Mouse (Mus musculus) gastrocnemius, postnatal 14 days (tissue): Measurements from ENCODE around the gene Ccar1. TPM values are rescaled to one million over a fixed set of nuclear protein-coding genes. Genes with fewer than 3 reads are reported as not detected.
"Not testable (repeated sequence)": the region's sequence is repeated elsewhere in the genome, so short reads cannot be mapped to it uniquely, and the experiment has no call there.

Experiments used
- DNase-seq: peaks from one replicate; pipeline ENCODE4 v3.0.0; 2021; ENCODE audit warnings: mixed read lengths
- intact Hi-C: fragments of 180-260 bp; cut with DNase I; formaldehyde crosslinking; loops from one replicate; pipeline ENCODE4 v1.15.1; 2025; ENCODE audit warnings: low total_unique reads
- total RNA-seq, 2 experiments: library from RNA; stranded (reverse); gene quantifications; 2 replicates each; pipeline ENCODE4 v1.2.3; 2021

Gene Ccar1
- total RNA-seq, 2 experiments from 2014 or later: 27.3 to 31.0 TPM

DNA sequence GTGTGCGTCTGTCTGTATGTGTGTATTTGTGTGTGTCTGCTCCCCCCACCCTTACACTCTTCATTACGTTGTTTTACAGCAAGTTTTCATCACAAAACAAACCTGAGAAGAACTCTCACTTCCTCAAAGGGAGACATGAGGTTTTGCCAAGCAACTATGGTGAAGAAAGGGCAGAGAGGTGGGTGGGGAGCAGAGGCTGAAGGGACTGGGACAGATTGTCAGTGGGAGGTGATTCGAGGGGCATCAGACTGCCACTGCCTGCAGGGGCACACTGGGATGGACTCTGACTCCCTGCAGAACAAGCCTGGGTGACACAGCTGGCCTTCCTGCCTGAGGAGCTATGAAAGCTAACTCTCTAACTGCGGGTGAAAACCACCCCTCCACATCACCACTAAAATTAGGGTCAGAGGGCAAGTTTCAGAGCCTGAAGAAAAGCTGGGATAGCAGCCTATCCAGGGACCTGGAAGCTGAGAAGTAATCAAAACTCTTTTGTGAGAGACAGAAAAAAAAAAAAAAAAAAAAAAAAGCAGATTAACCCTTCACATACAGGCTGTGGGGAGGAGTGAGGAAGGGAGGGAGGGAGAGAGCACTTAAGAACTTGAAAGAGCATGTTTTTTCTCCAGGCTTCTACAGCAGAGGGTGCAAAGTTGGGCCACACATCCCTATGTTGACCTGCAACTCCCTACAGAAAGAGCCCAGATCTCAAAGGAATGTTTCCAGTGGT lies 55.0 kb downstream of the Ccar1 start:
- intact Hi-C loops: no loop called here
- no peak for DNase-seq

DNA sequence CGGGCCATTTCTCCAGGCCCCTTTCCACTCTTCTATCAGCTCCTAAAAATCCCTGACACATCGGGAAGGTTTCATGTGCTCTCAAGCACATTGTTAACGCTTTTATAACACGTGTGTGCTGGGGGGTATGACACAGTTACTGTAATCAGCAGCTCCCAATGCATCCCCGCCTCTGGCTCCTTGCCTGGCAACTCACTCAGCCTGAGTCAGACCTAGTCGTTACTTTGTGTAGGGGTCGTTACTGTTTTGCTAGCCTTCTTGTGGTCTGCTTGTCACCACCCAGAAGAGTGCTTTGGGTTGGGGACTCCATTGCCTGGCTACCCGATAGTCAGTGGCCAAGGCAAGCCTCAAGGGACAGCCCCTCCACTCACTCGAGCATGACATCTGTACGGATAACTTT lies 61.3 kb downstream of the Ccar1 start:
- intact Hi-C loops: no loop called here
- DNase-seq: no peak

DNA sequence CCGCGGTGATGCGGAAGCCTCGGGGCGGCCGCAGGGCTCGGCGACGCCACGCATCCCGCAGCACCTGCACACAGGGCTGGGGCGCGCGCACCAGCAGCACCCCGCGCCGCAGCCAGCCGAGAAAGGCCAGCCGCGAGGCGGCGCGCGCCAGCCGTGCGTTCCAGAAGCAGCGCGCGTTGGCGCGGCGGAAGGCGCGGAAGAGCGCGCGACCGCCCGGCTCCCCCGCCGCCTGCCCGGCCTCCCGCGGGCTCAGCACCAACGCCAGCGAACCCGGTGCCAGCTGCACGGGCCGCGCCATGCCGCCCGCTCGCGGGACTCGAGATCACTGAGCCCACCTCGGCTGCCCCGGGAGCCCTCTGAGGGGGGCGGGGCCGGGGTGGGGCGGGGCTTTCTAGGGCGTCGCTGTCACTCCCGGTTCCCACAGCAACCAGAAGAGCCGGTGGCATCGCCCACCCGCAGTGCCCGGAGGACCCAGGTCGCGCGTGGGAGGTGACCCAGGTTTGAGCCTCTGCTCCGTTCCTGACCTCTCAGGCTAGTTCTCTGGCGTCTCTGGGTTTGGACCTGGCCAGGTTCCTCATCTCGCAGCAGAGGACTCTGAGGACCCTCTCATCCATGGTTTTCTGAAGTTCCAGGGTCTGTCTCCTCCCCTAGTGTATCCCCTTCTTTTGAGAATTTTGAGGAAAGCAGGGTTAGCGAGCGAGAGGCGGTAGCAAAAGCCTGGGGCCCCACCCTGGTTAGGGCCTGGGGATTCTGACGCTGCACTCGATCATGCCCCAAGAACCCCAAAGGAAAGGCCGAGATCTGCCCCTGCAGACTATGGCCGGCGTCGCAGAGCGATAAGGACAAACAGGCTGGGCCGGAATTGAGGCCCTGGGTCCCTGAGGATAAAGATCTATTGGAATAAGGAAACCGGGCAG lies 66.1 kb downstream of the Ccar1 start, which contains the start of gene Stox1:
Gene Stox1, minus strand, starts transcription at position 358 of the 917 bp plus-strand sequence.
- DNase-seq: peak; percentile 34
- intact Hi-C loops: no loop called here

DNA sequence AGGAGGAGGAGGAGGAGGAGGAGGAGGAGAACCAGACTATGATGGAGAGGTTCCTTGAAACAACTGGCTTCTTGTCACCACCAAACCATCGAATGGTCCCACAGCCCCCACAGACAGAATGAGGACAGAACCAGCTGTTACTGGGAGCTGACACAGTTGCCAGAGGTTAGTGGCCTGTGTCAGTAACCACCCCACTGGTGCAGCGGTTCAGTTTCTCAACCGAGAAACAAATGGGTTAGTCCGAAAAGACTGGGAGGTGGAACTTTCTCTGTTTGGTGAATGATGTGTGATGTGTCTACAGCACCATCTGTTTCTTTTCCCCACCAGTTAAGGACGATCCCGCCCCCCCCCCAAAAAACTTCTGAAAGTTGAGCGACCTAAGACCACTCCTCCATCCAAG lies 67.2 kb downstream of the Ccar1 start:
- intact Hi-C loops: no loop called here
- no peak for DNase-seq

DNA sequence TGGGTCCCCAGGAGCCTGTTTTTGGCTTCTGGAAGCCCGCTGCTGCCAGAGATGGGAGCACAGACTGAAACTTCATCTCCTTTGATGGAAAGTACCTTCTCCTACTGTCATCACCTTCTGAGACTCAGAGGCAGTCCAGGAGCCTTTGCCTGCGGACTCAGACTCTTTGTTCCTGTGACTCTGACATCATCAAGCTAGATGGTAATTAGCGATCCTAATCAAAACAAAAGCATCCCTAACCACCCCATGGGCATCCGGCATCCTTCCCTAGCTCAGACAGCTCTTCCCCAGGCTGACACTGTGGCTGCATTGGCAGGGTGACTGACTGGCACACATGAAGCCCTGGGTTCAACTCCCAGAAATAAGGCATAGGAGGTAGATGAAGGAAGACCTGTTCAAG lies 69.4 kb downstream of the Ccar1 start:
- intact Hi-C loops: no loop called here
- no peak for DNase-seq

DNA sequence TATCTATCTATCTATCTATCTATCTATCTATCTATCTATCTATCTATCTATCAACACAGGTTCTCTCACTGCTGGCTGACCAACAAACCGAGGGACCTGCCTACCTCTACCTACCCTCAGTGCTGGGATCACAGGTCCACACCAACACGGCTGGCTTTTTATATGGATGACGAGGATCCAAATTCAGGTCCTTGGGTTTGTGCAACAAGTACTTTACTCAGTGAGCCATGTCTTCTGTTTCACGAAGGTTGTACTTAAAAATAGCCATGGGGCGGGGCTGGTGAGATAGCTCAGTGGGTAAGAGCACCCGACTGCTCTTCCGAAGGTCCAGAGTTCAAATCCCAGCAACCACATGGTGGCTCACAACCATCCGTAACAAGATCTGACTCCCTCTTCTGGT lies 71.5 kb downstream of the Ccar1 start:
- DNase-seq, intact Hi-C loops: not testable (repeated sequence)

DNA sequence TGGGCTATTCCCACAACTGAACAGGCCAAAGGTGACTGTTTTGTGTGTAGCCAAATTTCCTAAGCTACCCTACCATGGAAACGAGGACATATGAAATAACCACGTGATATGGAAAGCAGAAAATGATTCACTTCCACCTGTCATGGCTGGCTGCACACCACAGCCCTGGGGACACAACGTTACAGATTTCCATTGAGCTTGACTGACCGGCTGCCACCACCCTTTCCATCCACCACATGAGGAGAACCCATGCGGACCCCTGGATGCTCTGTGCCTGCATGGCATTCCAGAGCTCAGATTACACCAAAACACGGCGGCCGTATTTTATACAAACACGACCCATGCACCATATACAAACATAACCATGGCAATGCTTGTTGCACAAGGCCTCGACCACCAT lies 78.6 kb downstream of the Ccar1 start:
- DNase-seq: no peak

DNA sequence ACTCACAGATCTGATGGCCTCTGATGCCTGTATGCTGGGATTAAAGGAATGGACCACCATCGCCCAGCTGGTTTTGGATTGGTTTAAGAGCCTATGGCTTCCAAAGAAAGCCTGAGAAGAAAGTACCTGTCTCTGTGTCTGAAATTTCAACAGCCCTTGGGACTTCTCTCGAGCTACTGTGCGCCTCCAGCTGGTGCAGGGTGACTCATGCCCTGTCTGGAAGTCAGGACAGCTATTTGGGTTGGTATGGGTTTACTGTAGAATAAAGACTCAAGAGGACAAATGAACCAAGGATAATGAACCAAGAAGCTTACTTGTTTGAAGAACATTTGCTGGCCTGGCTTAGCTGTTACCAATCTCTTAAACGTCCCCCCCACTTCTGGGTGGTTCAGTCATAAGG lies 88.5 kb downstream of the Ccar1 start:
- intact Hi-C loops: no loop called here
- DNase-seq: no peak

More for the DNA sequence above, 78.6 kb downstream of the Ccar1 start:
- intact Hi-C loops: no loop called here

DNA sequence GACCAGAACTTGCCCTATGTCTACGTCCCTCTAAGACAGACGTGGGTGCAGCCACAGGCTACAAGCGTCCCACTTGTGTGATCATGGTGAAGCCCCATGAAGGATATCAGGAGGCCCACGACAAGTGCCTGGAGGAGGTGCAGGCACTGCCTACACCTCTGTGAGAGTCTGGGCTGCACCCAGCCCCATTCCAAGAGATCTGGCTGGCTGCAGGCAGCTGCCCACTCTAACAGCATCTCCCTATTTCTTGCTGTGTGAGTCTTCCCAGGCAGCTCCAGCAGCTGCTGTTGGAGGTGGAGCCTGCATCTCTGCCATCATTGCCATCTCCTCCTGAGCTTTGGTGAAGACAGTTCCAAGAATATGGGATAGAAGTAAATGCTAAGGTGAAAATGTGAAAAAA lies 89.7 kb downstream of the Ccar1 start:
- intact Hi-C loops: no loop called here
- DNase-seq: no peak

Other genes with a start within 250 kb of the Ccar1 start
- 10 to 100 TPM; 21.6 to 22.8 TPM for gene Kif1bp, start 213.8 kb downstream of the Ccar1 start, total RNA-seq
- 10 to 100 TPM; 25.1 to 34.3 TPM for gene Ddx21, start 190.0 kb downstream of the Ccar1 start, total RNA-seq
- 10 to 100 TPM; 49.2 to 50.9 TPM for gene Ddx50, start 141.1 kb downstream of the Ccar1 start, total RNA-seq
- gene Stox1, start 66.2 kb downstream of the Ccar1 start, total RNA-seq: under 1 TPM; 0.49 to 0.82 TPM
- 10 to 100 TPM in 1 of 2 experiments, 1 to 10 TPM in 1; 7.4 to 11.4 TPM for gene Tet1, start 116.7 kb upstream of the Ccar1 start, total RNA-seq
- gene Slc25a16, start 128.3 kb upstream of the Ccar1 start, total RNA-seq: 10 to 100 TPM; 18.5 to 19.8 TPM
- 1 to 10 TPM in 1 of 2 experiments, under 1 TPM in 1; 0.94 to 1.4 TPM for gene Dna2, start 154.7 kb upstream of the Ccar1 start, total RNA-seq
- 1 to 10 TPM; 7.4 to 8.4 TPM for gene Rufy2, start 187.9 kb upstream of the Ccar1 start, total RNA-seq
- gene Hnrnph3, start 231.9 kb upstream of the Ccar1 start, total RNA-seq: 10 to 100 TPM; 12.6 to 14.4 TPM
- 1 to 10 TPM; 1.8 to 2.0 TPM for gene Pbld2, start 232.0 kb upstream of the Ccar1 start, total RNA-seq